Mouse (Mus musculus): ENCODE data around the gene Swi5.

The Swi5 gene

GRCm38 (mm10) chr2:32259657-32260417, 28.0 kb downstream of the Swi5 start, which contains the start of gene Uck1:
TSS of gene Uck1 (minus strand) at chr2:32260159.
- DNase-seq: peak; percentile 95

- no peak for DNase-seq
Measured at GRCm38 (mm10) chr2:32258887-32259533, 28.9 kb downstream of the Swi5 start.

- DNase-seq: no peak
Measured at GRCm38 (mm10) chr2:32256273-32256672, 31.6 kb downstream of the Swi5 start.

- no peak for DNase-seq
Measured at GRCm38 (mm10) chr2:32254563-32254962, 33.3 kb downstream of the Swi5 start.

DNA sequence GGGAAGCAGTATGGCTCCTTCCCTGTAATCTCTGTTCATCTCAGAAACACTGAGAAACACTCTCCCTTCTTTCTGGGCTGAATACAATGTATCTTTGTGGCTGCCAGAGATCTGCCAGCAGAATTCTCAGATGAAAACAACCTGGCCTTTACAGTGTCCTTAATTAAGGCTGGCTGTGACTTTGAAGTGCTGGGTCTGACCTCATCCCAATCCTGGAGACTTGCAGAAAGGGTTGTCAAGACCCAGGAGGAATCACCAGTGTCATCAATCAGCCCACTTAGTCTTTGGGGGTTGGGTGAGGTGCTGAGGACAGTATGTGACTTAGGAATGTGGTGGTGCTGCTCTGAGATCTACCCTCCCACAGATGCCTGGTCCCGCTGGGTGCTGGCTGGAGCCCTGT, 34.5 kb downstream of the Swi5 start:
- DNase-seq: no peak

DNA sequence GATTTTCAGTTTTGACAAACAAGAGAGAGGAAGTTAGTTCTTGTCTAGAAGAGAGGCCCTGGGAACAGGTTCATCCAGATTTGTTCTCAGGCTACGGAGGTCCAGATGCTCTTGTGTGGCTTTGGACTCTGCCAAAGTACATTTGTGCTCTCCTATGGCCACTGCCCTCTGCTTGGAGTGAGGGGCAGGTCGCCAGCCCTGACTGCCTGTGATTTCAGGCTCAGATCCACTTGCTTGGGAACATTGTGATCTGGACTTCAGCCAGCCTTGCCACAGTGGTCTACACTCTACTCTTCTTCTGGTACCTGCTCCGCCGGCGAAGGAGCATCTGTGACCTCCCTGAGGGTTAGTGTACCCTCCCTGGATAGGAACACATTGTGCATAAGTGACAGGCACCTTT, 35.2 kb downstream of the Swi5 start:
- no peak for DNase-seq

- no peak for DNase-seq
Measured at GRCm38 (mm10) chr2:32251791-32252527, 35.9 kb downstream of the Swi5 start.

DNA sequence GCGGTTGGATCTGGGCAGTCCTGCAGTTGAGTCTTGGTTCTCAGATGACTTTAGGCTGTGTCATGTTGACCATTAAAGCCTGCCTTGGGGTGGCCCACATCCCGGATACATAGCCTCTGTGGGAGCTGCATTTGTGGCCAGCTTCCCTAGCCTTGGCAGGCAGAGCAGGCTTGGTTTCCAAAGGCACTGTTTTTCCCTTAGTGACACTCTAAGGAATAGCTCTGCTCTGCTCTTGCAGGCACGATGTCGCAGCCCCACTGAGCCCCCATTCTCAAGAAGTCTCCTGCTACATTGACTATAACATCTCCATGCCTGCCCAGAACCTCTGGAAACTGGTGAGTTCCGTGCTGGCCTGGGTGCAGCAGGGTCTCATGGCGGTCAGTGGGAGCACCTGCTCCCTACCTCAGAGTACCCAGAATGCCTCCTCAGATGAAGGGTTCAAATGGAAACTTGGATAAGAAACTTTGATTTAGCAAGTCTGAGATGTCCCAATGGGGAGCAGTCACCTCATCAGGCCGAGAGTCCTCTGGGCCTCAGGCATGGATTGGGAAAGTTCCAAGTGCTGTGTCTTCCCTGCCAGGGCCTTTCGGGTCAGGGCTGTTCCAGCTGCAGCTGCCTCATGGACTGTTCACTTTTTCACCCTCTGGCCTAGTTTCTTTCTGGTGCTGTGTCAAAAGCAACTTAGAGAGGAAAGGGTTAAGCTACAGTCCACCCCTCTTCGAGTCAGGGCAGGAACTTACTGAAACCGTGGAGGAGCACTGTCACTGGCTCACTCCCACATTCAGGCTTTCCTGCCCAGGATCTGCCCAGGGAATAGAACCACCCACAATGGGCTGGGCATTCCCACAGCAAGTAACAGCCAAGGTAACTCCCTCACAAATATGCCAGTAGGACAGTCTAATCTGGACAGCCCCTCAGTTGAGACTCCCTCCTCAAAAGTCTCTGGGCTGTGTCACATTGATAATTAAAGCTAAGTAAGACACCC, 39.2 kb downstream of the Swi5 start:
- DNase-seq: no peak

DNA sequence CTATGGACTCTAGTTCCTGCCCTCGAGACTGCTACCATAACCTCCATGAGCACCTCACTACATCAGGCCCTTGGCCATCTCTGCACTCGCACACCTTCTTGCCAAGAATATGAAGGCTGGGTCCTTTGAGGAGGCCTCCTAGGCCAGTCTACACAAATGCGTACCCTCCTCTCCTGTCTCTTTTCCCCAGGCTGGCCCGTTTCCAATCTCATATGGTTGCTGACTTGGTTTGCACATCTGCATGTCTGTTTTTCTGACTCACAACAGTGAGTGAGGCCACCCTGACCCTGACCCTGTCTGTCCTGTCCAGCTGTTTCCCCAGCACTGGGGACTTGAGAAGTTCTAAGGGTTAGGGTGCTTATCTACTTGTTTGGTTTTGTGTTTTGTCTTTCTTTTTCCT, 41.1 kb downstream of the Swi5 start:
- DNase-seq: no peak

- no peak for DNase-seq
Measured at GRCm38 (mm10) chr2:32242986-32243385, 44.9 kb downstream of the Swi5 start.

DNA sequence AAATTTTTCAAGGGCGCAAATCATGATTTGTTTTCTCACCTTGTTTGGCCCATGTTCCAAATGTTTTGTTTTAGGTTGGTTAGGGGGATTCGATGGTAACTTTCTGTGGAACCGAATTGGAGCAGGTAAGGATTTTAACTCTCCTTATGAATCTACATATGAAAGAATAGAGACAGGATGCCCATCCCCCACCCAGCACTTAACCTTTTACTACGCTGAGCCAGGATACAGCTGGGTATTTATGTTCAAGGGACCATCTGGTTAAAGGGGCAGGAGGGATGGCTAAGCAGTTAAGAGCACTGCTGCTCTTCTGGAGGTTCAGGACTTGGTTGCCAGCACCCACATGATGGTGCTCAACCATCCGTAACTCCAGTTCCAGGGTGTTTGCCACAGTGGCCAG, 47.3 kb downstream of the Swi5 start:
- DNase-seq: no peak

- DNase-seq: no peak
Measured at GRCm38 (mm10) chr2:32238708-32239435, 49.0 kb downstream of the Swi5 start.

DNA sequence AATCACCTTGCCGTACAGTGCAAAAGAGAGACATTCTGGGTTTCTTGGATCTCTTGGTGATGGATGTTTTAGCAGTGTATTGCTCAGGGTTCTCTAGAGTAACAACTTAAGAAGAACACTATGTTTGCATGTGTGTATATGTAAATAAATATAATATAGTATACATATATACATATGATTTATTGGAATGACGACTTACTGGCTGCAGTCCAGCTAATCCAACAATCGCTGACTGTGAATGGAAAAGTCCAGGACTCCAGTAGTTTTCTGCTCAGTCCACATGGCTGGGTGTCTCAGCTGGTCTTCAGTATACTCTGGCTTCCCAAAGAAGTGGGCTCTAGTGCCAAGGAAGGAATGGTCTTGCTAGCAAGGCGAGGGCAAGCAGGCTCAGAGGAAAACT, 50.3 kb downstream of the Swi5 start:
- DNase-seq: no peak

DNA sequence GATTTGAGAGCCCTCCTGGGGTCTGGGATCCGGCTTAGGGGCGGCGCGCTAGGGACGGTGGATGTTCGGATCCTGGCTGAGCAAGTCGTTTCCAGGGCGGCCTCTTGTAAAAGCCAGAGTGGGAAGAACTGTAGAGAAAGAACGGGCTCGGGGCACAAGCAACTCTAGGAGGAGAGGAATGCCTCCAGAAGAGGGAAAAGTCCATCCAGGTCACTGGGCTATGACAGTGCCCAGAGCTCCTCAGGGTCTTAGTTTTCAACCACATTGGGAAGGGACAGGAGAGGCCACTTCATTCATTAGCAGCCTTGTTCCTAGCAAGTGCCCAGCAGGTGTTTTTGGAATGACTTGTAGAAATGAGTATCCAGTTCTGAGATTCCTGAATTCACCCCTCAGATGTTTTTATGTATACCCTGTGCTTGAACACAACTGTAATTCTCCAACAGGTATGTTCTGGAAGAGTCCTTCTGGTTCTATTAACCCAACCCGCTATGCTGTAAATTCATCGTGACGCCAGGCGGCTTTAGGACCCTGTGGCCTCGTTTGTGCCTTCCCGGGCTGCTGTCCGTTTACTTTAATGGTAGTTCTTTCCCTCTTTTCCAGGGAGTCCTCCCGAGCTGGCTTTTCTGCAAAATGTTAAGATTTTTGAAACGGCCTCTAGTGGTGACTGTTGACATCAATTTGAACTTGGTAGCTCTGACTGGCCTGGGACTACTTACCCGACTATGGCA, 51.0 kb downstream of the Swi5 start:
- DNase-seq: peak; percentile 57

DNA sequence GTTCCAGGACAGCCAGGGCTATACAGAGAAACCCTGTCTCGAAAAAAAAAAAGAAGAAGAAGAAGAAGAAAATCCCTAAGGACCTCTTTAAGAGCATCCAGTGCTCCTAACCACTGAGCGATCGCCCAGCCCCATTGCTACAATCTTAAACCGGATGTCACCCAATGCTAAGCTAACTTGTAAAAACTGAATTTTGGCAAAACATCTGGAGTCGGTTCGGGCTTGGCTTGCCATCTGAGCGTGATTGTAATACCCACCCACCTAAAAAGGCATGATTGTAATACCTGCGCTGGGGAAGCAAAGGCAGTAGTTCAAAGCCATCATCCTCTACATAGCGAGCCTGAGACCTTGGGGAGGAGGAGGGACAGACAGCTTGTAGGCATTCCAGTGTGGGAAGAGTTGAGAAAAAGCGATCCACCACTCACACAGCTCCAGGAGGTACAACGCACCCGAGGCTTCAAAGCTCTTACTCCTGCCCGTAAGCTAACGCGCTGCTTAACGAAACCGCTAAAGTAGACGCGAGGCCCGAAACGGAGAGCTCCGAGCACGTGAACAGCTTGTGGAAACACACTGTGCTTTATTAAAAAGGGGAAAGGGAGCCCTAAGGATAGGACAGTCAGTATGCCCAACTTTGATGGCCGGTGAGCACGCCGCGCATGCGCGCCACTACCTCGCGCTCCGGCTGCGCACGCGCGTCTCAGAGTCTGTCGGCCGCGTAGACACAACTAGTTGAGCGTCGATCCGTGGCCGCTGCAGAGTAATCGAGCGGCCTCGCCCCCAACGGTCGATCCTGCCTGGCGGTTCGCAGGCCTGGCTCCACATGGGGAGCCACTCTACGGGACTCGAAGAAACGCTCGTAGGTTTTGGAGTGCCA, 51.8 kb downstream of the Swi5 start, which contains the start of gene Pomt1:
Pomt1 (plus strand) TSS at position 705 of the 874 bp plus-strand sequence.
- peak; percentile 95 for DNase-seq

DNA sequence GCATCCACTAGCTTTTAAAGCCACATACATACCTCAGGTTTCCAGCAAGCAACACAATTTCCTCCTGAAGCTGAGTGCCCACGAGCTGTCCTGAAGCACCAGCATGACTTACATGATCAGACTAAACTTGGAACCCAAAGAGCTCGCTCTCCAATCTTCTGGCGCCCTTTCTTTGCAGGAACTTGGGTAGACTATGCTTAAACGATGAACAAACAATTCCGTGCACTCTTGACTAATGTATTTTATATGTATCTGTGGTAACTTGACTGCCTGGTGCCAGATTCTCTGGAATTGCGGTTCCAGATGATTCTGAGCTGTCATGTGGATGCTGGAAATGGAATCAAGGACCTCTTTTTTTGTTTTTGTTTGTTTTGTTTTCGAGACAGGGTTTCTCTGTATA, 52.4 kb downstream of the Swi5 start:
- no peak for DNase-seq

All from liver (tissue).